Mouse (Mus musculus) cerebellum, adult 2 months (tissue): Measurements from ENCODE around the gene Setd1a. TPM values are rescaled to one million over a fixed set of nuclear protein-coding genes. Genes with fewer than 3 reads are reported as not detected.

Source experiments
- DNase-seq, 2 experiments: peaks; one replicate each; pipeline ENCODE4 v3.0.0; 2021
- H3K27ac ChIP-seq: fragments of 200-500 bp; 2 replicates; pipeline ENCODE4 v1.5.1; 2012; ENCODE audit warnings: low read length, control low read depth, inconsistent platforms; ENCODE audit not compliant: insufficient read depth
- H3K27me3 ChIP-seq: fragments of 200-500 bp; 2 replicates; pipeline ENCODE4 v1.6.1; 2012; ENCODE audit warnings: inconsistent platforms, mild to moderate bottlenecking, low read length, moderate library complexity; ENCODE audit not compliant: control insufficient read depth, insufficient read depth
- H3K4me1 ChIP-seq: fragments of 200-500 bp; 2 replicates; pipeline ENCODE4 v1.6.1; 2011; ENCODE audit warnings: low read length; ENCODE audit not compliant: control insufficient read depth, insufficient read depth
- H3K4me3 ChIP-seq: fragments of 200-500 bp; replicated peaks from 2 replicates; pipeline ENCODE3; 2011; ENCODE audit warnings: mild to moderate bottlenecking, low read depth, low read length, control low read depth; ENCODE audit not compliant: insufficient read depth
- CTCF ChIP-seq: fragments of 200-500 bp; IDR thresholded peaks from 2 replicates; pipeline ENCODE4 v1.5.1; 2011; ENCODE audit warnings: low read depth, mild to moderate bottlenecking, control low read depth, low read length, moderate library complexity, borderline replicate concordance; ENCODE audit not compliant: insufficient read depth
- POLR2A ChIP-seq: fragments of 200-500 bp; IDR thresholded peaks from 2 replicates; pipeline ENCODE4 v1.6.1; 2011; ENCODE audit warnings: low read length, control low read depth, borderline replicate concordance; ENCODE audit not compliant: insufficient read depth
- WGBS: fragments of 180-500 bp; shearing (Covaris S2); methylation state at CpG from one replicate; pipeline ENCODE4 v1.1.7; 2018; 5-methylcytosine and 5-hydroxymethylcytosine counted together
- polyA plus RNA-seq: library from polyadenylated mRNA; depleted of rRNA; stranded (reverse); fragments of >200 nt; gene quantifications from 2 replicates; pipeline ENCODE4 v1.2.3, GENCODE M21; 2012

Gene Setd1a
- polyA plus RNA-seq, 1 experiment: 23.1 TPM

DNA sequence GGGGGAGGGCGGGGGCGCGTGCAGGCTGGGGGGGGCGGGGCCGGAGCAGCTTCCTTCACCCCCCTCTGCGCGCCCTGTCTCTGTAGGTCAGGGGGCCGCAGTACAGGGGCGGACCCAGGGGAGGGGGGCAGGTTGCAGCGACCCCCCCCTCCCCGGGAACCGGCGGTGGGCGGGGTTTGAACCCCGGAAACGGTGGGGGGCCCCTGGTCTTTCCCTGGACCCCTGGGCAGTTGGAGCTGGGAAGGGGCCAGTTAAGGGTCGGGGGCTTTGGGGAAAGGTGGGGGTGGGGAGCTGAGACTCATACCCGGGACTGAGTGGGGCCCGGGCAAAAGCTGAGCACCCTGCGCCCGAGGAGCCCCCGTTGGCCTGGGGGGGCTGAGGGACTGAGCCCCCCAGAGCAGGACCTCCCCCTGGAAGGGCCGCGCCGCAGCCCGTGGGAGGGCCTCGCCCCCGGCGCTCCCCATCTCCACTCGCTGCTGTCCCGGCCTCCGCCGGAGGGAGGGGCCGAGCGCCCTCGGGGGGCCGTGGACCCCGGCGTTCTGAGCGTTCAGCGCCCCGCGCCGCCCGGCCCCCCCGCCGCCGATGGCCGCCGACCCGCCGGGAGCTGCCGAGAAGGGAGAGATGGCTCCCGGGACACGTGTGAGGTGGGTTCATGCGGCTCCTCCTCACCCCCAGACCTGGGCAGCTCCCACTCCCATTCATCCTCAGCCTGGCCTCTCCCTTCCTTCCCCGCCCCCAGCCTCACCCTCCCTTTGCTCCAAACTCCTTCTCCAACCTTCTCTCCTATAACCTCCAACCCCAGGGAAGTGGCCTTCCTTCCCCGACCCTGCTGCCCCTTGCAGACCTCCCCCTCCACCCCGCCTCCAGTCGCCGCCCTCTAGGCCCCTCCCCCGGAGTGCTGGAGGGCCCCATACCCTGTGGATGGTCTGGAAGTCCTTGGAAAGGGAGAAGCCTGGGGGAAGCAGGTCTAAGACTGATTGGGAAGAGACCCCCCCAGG is 29.7 kb upstream of the Setd1a start:
- Histone ChIP-seq H3K27me3 (no peaks in the 10 kb centered on the region), H3K4me1 (peaks cover 4% of the 10 kb centered on the region; the same call in 1 of the 2 replicates), H3K4me3 (peak overlapping the region; percentile 75), H3K27ac (no peak overlapping the region)
- DNase-seq: peak; percentile 49 to 58
- whole genome bisulfite sequencing: 1% methylated on average over 61 of the region's 62 CpGs
- TF ChIP-seq CTCF: no peak
- no peak for TF ChIP-seq POLR2A

DNA sequence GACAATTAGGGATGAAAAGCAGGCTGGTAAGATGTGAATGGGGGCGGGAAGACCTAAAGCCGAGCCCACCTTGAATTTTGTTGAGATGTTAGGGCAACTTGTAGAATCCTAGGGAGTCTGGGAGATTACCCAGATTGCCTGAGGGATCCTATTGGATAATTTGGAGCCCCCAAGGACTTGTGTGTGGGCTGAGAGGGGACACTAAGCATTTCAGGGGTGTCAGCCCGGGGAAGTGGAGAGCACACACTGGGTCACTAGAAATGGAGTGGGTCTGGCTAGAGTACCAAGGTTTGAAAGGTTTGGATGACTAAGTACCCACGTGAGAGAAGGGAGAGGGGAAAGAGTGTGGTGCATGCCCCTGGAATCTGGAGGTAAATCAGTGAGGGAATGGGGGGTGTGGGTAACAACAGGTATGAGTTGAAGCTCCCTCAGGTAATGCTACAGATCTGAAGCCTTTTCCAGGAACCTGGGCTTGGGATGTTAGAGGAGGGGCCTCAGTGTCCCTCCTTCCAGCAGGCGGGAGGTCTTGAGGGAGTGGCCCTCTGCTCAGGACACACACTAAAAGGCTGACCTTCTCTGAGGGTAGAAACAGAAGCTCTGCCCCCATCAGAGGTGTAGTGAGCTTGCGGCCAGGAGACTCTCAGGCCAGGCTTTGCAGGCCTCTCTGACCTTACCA is 28.8 kb upstream of the Setd1a start:
- H3K27me3 ChIP-seq: no peaks in the 10 kb centered on the region
- WGBS: 41% methylated on average over 6 of the region's 6 CpGs
- no peak overlapping the region for H3K4me3 ChIP-seq
- H3K27ac ChIP-seq: no peak overlapping the region
- TF ChIP-seq CTCF: no peak
- TF ChIP-seq POLR2A: no peak
- H3K4me1 ChIP-seq: peaks cover 4% of the 10 kb centered on the region; the same call in 1 of the 2 replicates
- no peak for DNase-seq

DNA sequence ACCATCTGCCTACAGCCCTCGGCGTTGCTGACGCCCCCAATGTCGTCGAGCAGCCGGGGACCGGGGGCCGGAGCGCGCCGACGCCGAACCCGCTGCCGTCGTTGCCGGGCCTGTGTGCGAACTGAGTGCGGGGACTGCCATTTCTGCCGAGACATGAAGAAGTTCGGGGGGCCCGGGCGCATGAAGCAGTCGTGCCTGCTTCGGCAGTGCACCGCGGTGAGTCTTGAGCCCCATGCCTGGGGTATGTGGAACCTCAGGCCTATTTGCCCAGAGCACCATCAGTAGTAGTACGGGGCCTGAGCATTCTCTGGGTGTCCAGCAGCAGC is 28.3 kb upstream of the Setd1a start:
- no peak overlapping the region for H3K27ac ChIP-seq
- H3K4me3 ChIP-seq: no peak overlapping the region
- H3K27me3 ChIP-seq: no peaks in the 10 kb centered on the region
- WGBS: 86% methylated on average over 28 of the region's 28 CpGs
- peak in 1 of 2 experiments; percentile 25 for DNase-seq
- no peak for TF ChIP-seq CTCF
- no peak for TF ChIP-seq POLR2A
- peaks cover 4% of the 10 kb centered on the region; the same call in 1 of the 2 replicates for H3K4me1 ChIP-seq

DNA sequence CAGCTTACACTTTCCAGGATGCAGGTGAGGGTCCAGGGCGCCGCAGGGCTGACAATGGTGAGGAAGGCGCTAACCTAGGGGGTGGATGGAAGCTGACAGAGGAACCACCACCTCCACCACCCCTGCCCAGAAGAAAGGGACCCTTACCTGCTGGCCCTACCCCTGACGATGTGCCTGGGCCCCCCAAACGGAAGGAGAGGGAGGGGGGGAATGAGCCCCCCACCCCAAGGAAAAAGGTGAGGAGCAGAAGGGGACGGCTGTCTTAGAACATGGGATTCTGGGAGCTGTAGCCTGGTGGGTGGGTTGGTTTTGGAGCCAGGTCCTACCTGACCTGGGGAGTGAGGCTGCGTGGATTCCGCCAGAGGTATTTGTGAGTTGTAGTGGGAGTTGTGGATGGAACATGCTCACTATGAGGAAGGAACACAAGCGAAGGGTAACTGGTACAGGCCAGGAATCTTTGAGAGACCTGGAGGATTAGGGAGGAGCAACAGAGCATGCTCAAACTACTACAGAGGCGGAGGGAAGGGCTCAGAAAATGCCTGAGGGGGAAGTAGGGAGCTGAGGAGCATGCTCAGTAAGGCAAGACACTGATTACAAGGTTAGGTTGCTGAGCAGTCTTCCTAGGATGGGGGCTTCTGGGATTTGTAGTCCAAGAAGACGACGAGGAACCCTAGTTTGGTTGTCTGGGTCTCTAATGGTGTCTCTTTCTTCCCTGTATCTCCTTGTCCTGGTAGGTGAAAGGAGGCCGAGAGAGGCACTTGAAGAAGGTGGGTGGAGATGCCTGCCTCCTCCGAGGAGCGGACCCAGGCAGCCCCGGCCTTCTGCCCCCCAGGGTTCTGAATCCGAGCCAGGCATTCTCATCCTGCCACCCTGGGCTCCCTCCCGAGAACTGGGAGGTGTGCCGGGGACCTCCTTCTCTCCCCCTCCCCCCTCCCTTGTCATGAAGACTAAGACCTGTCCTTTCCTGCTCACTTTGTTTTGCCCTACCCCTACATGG is 26.0 kb upstream of the Setd1a start:
- DNase-seq: peak; percentile 55 to 78
- Histone ChIP-seq H3K27me3 (no peaks in the 10 kb centered on the region), H3K4me3 (peak overlapping the region; percentile 53), H3K27ac (peak overlapping the region; percentile 9; the same call in 1 of the 2 replicates), H3K4me1 (peaks cover 4% of the 10 kb centered on the region; the same call in 1 of the 2 replicates)
- TF ChIP-seq CTCF (no peak), POLR2A (no peak)
- WGBS: 49% methylated on average over 19 of the region's 19 CpGs

- Histone ChIP-seq H3K4me1 (peaks cover 11% of the 10 kb centered on the region; the same call in 1 of the 2 replicates), H3K4me3 (no peak overlapping the region), H3K27ac (no peak overlapping the region), H3K27me3 (no peaks in the 10 kb centered on the region)
- TF ChIP-seq POLR2A (no peak), CTCF (no peak)
- peak in 1 of 2 experiments; percentile 11 for DNase-seq
- WGBS: 92% methylated on average over 5 of the region's 5 CpGs
Observed at GRCm38 (mm10) chr7:127751619-127752018, 24.9 kb upstream of the Setd1a start.

DNA sequence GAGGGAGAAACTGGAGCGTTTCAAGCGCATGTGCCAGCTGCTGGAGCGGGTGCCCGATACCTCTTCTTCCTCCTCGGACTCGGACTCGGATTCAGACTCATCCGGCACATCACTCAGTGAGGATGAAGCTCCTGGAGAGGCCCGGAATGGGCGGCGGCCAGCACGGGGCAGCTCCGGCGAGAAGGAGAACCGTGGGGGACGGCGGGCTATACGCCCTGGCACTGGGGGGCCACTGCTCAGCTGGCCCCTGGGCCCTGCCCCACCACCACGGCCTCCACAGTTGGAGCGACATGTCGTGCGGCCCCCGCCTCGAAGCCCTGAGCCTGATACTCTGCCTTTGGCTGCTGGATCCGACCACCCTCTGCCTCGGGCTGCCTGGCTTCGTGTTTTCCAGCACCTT is 24.4 kb upstream of the Setd1a start:
- no peaks in the 10 kb centered on the region for H3K27me3 ChIP-seq
- DNase-seq: peak in 1 of 2 experiments; percentile 19
- H3K27ac ChIP-seq: no peak overlapping the region
- no peak overlapping the region for H3K4me3 ChIP-seq
- no peak for TF ChIP-seq CTCF
- no peak for TF ChIP-seq POLR2A
- peaks cover 15% of the 10 kb centered on the region; the same call in 1 of the 2 replicates for H3K4me1 ChIP-seq
- WGBS: 89% methylated on average over 27 of the region's 27 CpGs

- Histone ChIP-seq H3K27ac (no peak overlapping the region), H3K4me3 (no peak overlapping the region), H3K4me1 (peaks cover 15% of the 10 kb centered on the region; the same call in 1 of the 2 replicates), H3K27me3 (no peaks in the 10 kb centered on the region)
- WGBS: 71% methylated on average over 5 of the region's 5 CpGs
- TF ChIP-seq CTCF: no peak
- TF ChIP-seq POLR2A: no peak
- no peak for DNase-seq
Observed at GRCm38 (mm10) chr7:127753158-127753557, 23.3 kb upstream of the Setd1a start.
